Mouse (Mus musculus): ENCODE data around the gene Ranbp17. TPM values are rescaled to one million over a fixed set of nuclear protein-coding genes. Genes with fewer than 3 reads are reported as not detected.

Gene Ranbp17
- polyA plus RNA-seq, 1 experiment from 2014 or later, result 2.2 TPM

DNA sequence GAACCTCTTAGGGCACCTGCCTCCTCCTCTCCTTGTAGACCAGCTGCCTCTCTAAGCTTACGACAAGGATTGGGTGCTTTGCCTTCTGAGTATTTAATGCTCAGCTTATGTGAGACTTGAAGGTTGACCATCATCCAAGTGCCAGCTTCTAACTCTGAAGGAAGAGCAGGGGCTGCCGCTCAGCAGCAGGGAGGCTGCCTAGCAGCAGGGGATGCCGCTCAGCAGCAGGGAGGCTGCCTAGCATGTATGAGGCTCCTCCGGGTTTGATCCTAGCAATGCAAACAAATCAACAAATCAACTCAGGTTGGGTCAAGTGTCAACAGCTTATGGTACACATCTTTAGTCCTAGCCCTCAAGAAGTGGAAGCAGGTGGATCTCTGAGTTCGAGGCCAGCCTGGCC, 281.5 kb downstream of the Ranbp17 start:
- Histone ChIP-seq H3K9me3 (ENCODE audit: control insufficient read depth, low read length) (no peaks in the 10 kb centered on the region), H3K4me3 (ENCODE audit: low read depth, low read length) (no peak overlapping the region), H3K27me3 (ENCODE audit: control insufficient read depth, insufficient read depth, low read length) (no peaks in the 10 kb centered on the region), H3K36me3 (ENCODE audit: control insufficient read depth, insufficient read depth, low read length) (no peaks in the 10 kb centered on the region), H3K27ac (replicated peaks) (no peak overlapping the region), H3K9ac (ENCODE audit: low read length) (no peak overlapping the region), H3K4me1 (replicated peaks; ENCODE audit: control insufficient read depth, insufficient read depth) (no peaks in the 10 kb centered on the region), H3K4me2 (replicated peaks; ENCODE audit: low read depth) (no peak overlapping the region)
- DNase-seq (ENCODE audit: low spot score), result no peak
- no peak for ATAC-seq (ENCODE audit: low FRiP score, low TSS enrichment)
- WGBS, result 73% methylated on average over 5 of the region's 5 CpGs
- TF ChIP-seq CTCF (IDR thresholded peaks at IDR 0.05; ENCODE audit: low read depth) (no peak), EP300 (optimal IDR thresholded peaks at IDR 0.05) (no peak)

DNA sequence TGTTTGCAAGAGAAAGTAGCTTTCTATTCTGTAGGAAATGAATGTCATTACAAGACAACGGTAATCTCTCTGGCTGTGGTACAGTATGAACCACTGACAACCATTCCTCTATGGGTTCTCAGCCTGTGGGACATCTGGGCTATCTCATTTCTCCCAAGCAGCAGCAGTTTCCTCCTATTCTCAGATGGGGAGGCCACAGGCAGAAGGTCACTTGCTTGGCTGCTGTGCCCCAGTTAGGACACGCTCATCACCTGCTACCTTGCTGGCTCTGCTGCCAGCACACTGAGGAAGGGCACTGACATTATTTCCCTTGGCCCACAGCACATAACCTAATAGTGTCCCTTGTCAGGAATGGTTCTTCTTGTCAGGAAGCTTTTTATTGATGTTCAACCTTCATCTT, 285.4 kb downstream of the Ranbp17 start:
- TF ChIP-seq CTCF (IDR thresholded peaks at IDR 0.05; ENCODE audit: low read depth) (no peak), EP300 (optimal IDR thresholded peaks at IDR 0.05) (no peak)
- 76% methylated on average over 2 of the region's 2 CpGs for WGBS
- Histone ChIP-seq H3K4me3 (ENCODE audit: low read depth, low read length) (no peak overlapping the region), H3K27me3 (ENCODE audit: control insufficient read depth, insufficient read depth, low read length) (no peaks in the 10 kb centered on the region), H3K27ac (replicated peaks) (no peak overlapping the region), H3K36me3 (ENCODE audit: control insufficient read depth, insufficient read depth, low read length) (no peaks in the 10 kb centered on the region), H3K9me3 (ENCODE audit: control insufficient read depth, low read length) (no peaks in the 10 kb centered on the region), H3K4me1 (replicated peaks; ENCODE audit: control insufficient read depth, insufficient read depth) (no peaks in the 10 kb centered on the region), H3K4me2 (replicated peaks; ENCODE audit: low read depth) (no peak overlapping the region), H3K9ac (ENCODE audit: low read length) (no peak overlapping the region)
- no peak for DNase-seq (ENCODE audit: low spot score)
- no peak for ATAC-seq (ENCODE audit: low FRiP score, low TSS enrichment)

DNA sequence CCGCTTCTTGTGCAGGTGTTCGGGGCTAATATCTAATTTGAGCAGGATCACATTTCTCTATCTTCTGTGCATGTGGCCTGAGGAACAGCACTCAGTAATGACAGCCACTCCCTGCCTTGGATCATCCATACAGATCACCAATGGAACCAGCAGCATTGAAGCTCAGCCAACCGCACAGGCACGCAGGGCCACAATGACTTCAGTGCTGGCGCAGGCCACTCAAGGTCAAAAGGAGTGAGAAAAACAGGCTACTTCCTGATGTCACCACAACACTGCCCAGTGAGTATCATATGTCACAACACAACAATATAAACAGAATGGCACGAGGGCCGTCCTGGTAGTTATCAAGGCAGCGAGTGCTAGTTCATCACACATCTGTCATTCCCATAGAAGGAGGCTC, 287.0 kb downstream of the Ranbp17 start:
- no peak overlapping the region for H3K9ac ChIP-seq (ENCODE audit: low read length)

DNA sequence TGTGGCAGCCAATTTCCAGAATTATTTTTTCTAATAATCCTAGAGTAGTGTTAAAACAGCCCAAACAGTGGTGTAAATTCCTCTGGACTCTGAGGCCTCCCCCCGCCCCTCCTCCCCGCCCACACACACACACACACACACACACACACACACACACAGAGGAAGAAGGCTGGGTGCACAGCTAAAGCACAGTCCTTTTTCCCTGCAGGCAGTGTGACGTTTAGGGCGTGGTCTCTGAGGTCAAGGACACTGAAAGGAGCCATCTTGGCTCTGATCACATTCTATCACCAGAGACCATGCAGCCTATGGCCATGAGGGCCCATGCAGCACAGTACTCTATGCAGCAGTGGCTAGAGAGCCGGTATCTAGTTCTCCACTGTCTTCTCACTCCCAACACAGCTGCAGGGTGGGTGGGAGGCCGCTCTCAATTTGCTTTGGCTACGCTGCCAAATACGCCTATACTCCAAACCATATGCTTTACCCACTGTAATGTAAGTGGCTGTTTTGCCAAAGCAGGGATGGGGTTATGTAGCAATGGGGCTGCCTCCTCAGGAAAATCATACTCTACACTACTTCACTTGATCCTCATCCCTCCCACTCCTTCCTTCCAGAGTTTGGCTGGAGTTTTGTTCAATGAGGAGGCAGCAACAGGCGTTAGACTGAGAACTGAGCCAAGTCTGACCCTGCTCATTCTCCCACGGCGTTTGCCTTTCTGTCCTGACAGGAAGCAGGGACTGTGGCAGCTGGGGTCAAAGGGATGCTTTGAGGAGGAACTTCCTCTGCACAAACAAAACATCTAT, 291.8 kb downstream of the Ranbp17 start:
- Histone ChIP-seq H3K9ac (ENCODE audit: low read length) (no peak overlapping the region), H3K36me3 (ENCODE audit: control insufficient read depth, insufficient read depth, low read length) (no peaks in the 10 kb centered on the region), H3K27ac (replicated peaks) (no peak overlapping the region), H3K4me2 (replicated peaks; ENCODE audit: low read depth) (no peak overlapping the region), H3K4me1 (replicated peaks; ENCODE audit: control insufficient read depth, insufficient read depth) (no peaks in the 10 kb centered on the region), H3K4me3 (ENCODE audit: low read depth, low read length) (no peak overlapping the region), H3K9me3 (ENCODE audit: control insufficient read depth, low read length) (no peaks in the 10 kb centered on the region), H3K27me3 (ENCODE audit: control insufficient read depth, insufficient read depth, low read length) (no peaks in the 10 kb centered on the region)
- TF ChIP-seq EP300 (optimal IDR thresholded peaks at IDR 0.05) (no peak), CTCF (IDR thresholded peaks at IDR 0.05; ENCODE audit: low read depth) (no peak)
- DNase-seq (ENCODE audit: low spot score) (no peak), ATAC-seq (ENCODE audit: low FRiP score, low TSS enrichment) (no peak)
- 59% methylated on average over 11 of the region's 11 CpGs for WGBS

More for the DNA sequence above, 287.0 kb downstream of the Ranbp17 start:
- Histone ChIP-seq H3K27ac (replicated peaks) (no peak overlapping the region), H3K4me1 (replicated peaks; ENCODE audit: control insufficient read depth, insufficient read depth) (no peaks in the 10 kb centered on the region), H3K4me3 (ENCODE audit: low read depth, low read length) (no peak overlapping the region), H3K36me3 (ENCODE audit: control insufficient read depth, insufficient read depth, low read length) (no peaks in the 10 kb centered on the region), H3K27me3 (ENCODE audit: control insufficient read depth, insufficient read depth, low read length) (no peaks in the 10 kb centered on the region), H3K4me2 (replicated peaks; ENCODE audit: low read depth) (no peak overlapping the region), H3K9me3 (ENCODE audit: control insufficient read depth, low read length) (no peaks in the 10 kb centered on the region)
- DNase-seq (ENCODE audit: low spot score) (no peak), ATAC-seq (ENCODE audit: low FRiP score, low TSS enrichment) (no peak)
- TF ChIP-seq EP300 (optimal IDR thresholded peaks at IDR 0.05), result no peak
- no peak for TF ChIP-seq CTCF (IDR thresholded peaks at IDR 0.05; ENCODE audit: low read depth)
- WGBS, result 82% methylated on average over 8 of the region's 8 CpGs

DNA sequence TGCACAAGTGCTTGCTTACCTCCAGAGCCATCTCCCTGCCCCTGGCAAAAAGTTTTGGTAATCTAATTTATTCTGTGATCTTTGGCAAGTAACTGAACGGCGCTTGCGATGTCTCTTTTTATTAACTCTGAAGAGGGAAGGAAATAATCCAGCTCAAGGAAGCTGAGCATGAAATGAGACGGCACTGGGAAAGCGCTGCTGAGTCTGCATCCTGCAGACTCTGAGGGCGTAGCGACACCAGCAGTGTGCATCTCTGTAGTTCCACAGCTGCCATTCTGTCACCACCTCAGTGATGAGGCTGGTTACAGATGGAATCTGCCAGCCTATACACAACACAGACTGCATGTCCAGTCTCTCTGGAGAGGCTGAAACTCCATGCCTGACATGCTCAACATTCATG, 292.8 kb downstream of the Ranbp17 start:
- no peaks in the 10 kb centered on the region for H3K27me3 ChIP-seq (ENCODE audit: control insufficient read depth, insufficient read depth, low read length)
- 85% methylated on average over 7 of the region's 7 CpGs for WGBS

DNA sequence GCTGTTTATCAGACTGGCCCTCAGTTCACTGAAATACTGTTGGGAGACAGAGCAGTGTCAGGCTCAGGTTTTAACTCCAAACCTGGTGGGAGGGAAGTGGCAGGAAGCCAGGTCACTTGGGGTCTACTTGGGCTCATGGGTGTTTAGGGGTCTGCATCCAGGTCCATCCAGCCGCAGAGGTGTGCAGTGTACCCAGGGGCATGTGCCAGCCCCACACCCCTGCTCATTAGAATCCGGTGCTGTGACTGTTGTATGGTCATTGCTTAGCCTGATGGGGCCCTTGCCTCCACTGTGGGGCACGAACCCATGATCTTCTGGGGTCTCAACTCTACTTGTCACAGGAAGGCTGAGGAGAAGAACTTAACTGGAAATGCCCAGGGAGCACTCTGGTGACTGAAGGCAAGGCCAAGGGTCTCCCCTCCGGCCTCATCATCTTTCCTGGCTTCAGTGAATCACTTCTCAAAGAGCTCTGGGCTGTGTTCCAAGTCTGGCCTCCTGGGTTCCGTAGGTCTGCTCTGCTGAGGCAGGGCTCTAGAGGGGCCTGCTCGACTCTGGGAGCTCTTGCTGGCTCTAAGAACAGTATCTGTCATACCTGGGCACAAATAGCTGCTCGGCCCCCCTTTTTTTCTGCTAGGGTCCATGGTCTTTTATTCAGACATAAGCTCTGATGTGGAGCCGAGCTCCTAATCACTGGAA, 296.0 kb downstream of the Ranbp17 start:
- Histone ChIP-seq H3K27ac (replicated peaks) (no peak overlapping the region), H3K4me2 (replicated peaks; ENCODE audit: low read depth) (no peak overlapping the region), H3K27me3 (ENCODE audit: control insufficient read depth, insufficient read depth, low read length) (no peaks in the 10 kb centered on the region), H3K36me3 (ENCODE audit: control insufficient read depth, insufficient read depth, low read length) (no peaks in the 10 kb centered on the region), H3K9me3 (ENCODE audit: control insufficient read depth, low read length) (no peaks in the 10 kb centered on the region), H3K4me1 (replicated peaks; ENCODE audit: control insufficient read depth, insufficient read depth) (no peaks in the 10 kb centered on the region), H3K4me3 (ENCODE audit: low read depth, low read length) (no peak overlapping the region), H3K9ac (ENCODE audit: low read length) (no peak overlapping the region)
- no peak for TF ChIP-seq EP300 (optimal IDR thresholded peaks at IDR 0.05)
- no peak for TF ChIP-seq CTCF (IDR thresholded peaks at IDR 0.05; ENCODE audit: low read depth)
- ATAC-seq (ENCODE audit: low FRiP score, low TSS enrichment) (no peak; the same call in 1 of the 2 replicates), DNase-seq (ENCODE audit: low spot score) (no peak)
- WGBS, result 57% methylated on average over 8 of the region's 8 CpGs

More for the DNA sequence above, 292.8 kb downstream of the Ranbp17 start:
- H3K4me3 ChIP-seq (ENCODE audit: low read depth, low read length), result no peak overlapping the region
- H3K27ac ChIP-seq (replicated peaks), result no peak overlapping the region
- no peak overlapping the region for H3K4me2 ChIP-seq (replicated peaks; ENCODE audit: low read depth)
- no peak overlapping the region for H3K9ac ChIP-seq (ENCODE audit: low read length)
- H3K9me3 ChIP-seq (ENCODE audit: control insufficient read depth, low read length), result no peaks in the 10 kb centered on the region
- TF ChIP-seq CTCF (IDR thresholded peaks at IDR 0.05; ENCODE audit: low read depth), result no peak
- TF ChIP-seq EP300 (optimal IDR thresholded peaks at IDR 0.05), result no peak
- DNase-seq (ENCODE audit: low spot score), result no peak
- ATAC-seq (ENCODE audit: low FRiP score, low TSS enrichment), result no peak
- H3K4me1 ChIP-seq (replicated peaks; ENCODE audit: control insufficient read depth, insufficient read depth), result no peaks in the 10 kb centered on the region
- no peaks in the 10 kb centered on the region for H3K36me3 ChIP-seq (ENCODE audit: control insufficient read depth, insufficient read depth, low read length)

Measured in stomach, postnatal 0 days (tissue).